Mouse (Mus musculus) c-Kit-positive CD71-positive TER-119-negative erythroid progenitor cells, embryonic 14.5 days (primary cell): ENCODE results near the gene Gss.

ENCODE experiments used
- DNase-seq: peaks from one replicate; pipeline ENCODE4 v3.0.0-alpha.2; 2013; ENCODE audit warnings: low read depth

Gene Gss

DNA sequence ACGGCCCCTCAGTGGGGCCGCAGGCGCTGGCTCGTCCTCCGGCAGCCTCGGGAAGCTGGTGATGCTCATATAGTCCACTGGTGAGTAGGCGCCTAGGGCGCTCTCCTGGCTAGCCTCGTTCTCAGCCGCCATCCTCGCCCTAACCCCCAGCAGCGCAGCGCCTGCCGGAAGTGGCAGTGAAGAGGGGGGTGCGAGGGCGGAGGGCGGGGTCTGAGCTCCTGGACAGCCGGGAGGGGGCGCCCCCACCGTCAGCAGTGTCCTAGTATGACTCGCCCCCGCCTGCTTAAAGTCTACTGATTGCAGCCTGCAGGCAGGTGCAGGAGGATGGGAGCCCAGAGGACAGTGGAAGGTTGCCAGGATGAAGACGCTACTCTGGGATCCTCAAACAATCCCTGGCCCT lies 77.9 kb downstream of the Gss start:
- no peak for DNase-seq

DNA sequence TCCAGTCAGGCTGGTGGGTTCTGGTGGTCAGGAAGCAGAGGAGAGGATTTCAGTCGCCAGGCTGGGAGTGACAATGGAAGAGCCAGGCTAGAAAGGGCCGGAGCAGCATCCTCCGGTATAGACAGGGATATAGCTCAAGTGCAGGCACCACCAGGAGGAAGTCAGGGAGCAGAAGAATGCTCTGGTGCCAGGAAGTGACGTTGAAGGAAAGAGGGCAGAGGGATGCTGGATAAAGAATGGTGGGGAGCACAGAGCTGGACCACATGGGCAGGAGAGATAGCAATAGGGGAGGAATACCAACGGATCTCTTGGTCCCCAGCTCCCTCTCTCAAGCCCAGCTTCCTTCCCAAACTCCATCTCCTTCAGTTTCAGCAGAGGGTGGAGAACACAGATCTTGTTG lies 79.1 kb downstream of the Gss start:
- DNase-seq: no peak
